Mouse (Mus musculus): ENCODE data around the gene Eno1. TPM values are rescaled to one million over a fixed set of nuclear protein-coding genes. Genes with fewer than 3 reads are reported as not detected.

The Eno1 gene
- polyA plus RNA-seq, 1 experiment from 2014 or later = 957 TPM

GRCm38 (mm10) chr4:150240381-150240886 is 3.9 kb downstream of the Eno1 start:
- ATAC-seq (replicated peaks) = no peak

DNA sequence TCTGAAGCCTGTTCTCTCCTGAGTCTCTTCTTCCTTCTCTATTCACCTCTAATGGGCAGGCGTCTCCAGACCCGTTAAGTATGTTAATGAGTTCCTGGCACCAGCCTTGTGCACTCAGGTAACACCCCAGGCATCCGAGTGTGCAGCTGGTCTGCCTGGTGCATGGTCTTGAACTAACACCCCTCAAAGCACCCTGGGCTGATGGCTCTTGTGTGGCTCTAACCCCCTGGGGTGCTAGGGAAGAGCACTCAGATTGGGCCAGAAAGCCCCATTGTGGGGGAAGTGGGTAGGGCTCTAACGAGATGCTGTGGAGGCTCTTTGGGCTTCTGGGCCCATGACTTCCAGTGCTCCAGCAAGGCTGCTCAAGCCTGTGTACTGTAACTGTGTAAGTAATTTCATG is 5.2 kb downstream of the Eno1 start:
- peaks cover 53% of the 10 kb centered on the region for H3K36me3 ChIP-seq
- no peak overlapping the region for H3K4me2 ChIP-seq (replicated peaks)
- H3K4me1 ChIP-seq = peaks cover 37% of the 10 kb centered on the region
- no peak overlapping the region for H3K9ac ChIP-seq (replicated peaks)
- H3K27ac ChIP-seq (replicated peaks) = no peak overlapping the region
- no peaks in the 10 kb centered on the region for H3K9me3 ChIP-seq
- WGBS = 21% methylated on average over 4 of the region's 4 CpGs
- no peaks in the 10 kb centered on the region for H3K27me3 ChIP-seq
- no peak overlapping the region for H3K4me3 ChIP-seq
- ATAC-seq (replicated peaks) = no peak

More at GRCm38 (mm10) chr4:150240381-150240886, 3.9 kb downstream of the Eno1 start:
- H3K27ac ChIP-seq (replicated peaks) = no peak overlapping the region
- WGBS = 77% methylated on average over 1 of the region's 1 CpGs
- H3K27me3 ChIP-seq = no peaks in the 10 kb centered on the region
- no peak overlapping the region for H3K9ac ChIP-seq (replicated peaks)
- H3K36me3 ChIP-seq = peaks cover 41% of the 10 kb centered on the region
- H3K4me2 ChIP-seq (replicated peaks) = no peak overlapping the region
- H3K4me3 ChIP-seq = no peak overlapping the region
- no peaks in the 10 kb centered on the region for H3K9me3 ChIP-seq
- H3K4me1 ChIP-seq = peaks cover 37% of the 10 kb centered on the region

DNA sequence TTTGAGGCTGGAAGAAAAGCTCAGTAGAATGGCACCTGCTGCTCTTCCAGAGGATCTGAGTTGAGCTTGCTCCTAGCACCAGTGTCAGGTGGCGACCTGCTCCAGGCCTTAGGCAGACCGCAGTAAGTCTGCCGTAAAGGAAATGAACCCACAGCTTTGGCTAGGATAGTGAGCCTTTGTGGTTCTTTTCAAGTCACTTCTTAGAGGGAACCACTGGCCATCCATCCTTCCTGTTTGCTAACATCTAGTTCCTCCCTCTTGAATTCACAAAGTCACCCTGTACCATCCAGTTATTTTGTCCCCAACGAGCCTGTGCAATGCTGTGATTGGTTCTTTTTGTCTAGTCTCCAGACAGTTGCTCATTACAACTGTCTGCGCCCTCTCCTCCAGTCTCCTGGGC is 6.2 kb downstream of the Eno1 start:
- Histone ChIP-seq H3K27ac (replicated peaks) (no peak overlapping the region), H3K9ac (replicated peaks) (no peak overlapping the region), H3K27me3 (no peaks in the 10 kb centered on the region), H3K4me1 (peaks cover 34% of the 10 kb centered on the region), H3K36me3 (peaks cover 63% of the 10 kb centered on the region), H3K4me3 (no peak overlapping the region), H3K4me2 (replicated peaks) (no peak overlapping the region), H3K9me3 (no peaks in the 10 kb centered on the region)
- WGBS = 83% methylated on average over 5 of the region's 5 CpGs
- ATAC-seq (replicated peaks) = no peak

GRCm38 (mm10) chr4:150245876-150246275 is 9.4 kb downstream of the Eno1 start:
- Histone ChIP-seq H3K4me3 (no peak overlapping the region), H3K9me3 (no peaks in the 10 kb centered on the region), H3K36me3 (peaks cover 81% of the 10 kb centered on the region), H3K27ac (replicated peaks) (no peak overlapping the region), H3K9ac (replicated peaks) (no peak overlapping the region), H3K27me3 (no peaks in the 10 kb centered on the region), H3K4me1 (peaks cover 18% of the 10 kb centered on the region), H3K4me2 (replicated peaks) (no peak overlapping the region)
- 67% methylated on average over 2 of the region's 2 CpGs for WGBS
- no peak for ATAC-seq (replicated peaks)

DNA sequence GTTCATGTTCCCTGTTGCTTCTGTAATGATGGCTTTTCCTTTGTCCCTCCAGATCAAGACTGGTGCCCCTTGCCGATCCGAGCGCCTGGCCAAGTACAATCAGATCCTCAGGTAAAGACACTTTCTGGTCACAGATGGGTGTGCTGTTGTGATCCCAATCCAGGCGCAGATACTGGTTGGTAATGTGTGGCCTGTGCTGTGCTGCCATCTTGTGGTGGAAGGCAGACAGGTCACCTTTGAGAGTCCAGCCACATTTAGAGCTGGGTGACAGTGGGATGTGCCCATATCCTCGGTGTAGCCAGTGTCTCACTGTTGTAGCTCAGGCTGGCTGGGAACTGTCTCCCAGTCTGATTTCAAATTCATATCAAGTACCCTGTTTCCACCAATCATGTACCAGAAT is 11.5 kb downstream of the Eno1 start:
- peak; percentile 57 for ATAC-seq (replicated peaks)

DNA sequence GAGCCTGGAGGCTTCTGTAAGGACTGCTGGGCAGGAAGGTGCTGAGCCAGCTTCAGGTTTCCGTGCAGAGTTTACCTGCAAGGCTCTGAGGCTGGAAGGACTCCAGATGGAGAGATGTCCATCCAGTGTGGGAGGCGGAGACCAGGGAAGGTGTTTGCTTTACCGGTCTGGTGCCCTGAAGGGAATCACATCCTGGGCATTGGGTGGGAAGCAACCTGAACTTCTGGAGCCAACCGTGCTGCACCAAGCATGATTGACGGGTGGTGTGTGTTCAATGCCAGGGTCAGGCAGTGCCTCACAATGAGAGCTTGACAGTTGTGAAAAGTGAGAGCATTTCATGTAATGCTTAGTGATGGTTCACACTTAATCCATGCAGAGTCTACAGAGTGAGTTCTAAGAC is 12.4 kb downstream of the Eno1 start:
- 80% methylated on average over 5 of the region's 5 CpGs for WGBS
- no peaks in the 10 kb centered on the region for H3K27me3 ChIP-seq
- H3K4me3 ChIP-seq = no peak overlapping the region
- H3K36me3 ChIP-seq = peaks cover 52% of the 10 kb centered on the region
- H3K9me3 ChIP-seq = no peaks in the 10 kb centered on the region
- H3K4me1 ChIP-seq = peaks cover 21% of the 10 kb centered on the region
- no peak overlapping the region for H3K9ac ChIP-seq (replicated peaks)
- no peak overlapping the region for H3K27ac ChIP-seq (replicated peaks)
- ATAC-seq (replicated peaks) = no peak
- no peak overlapping the region for H3K4me2 ChIP-seq (replicated peaks)

More for the DNA sequence above, 11.5 kb downstream of the Eno1 start:
- Histone ChIP-seq H3K4me3 (no peak overlapping the region), H3K4me1 (peaks cover 21% of the 10 kb centered on the region), H3K9ac (replicated peaks) (no peak overlapping the region), H3K4me2 (replicated peaks) (no peak overlapping the region), H3K27me3 (no peaks in the 10 kb centered on the region), H3K27ac (replicated peaks) (no peak overlapping the region), H3K36me3 (peaks cover 61% of the 10 kb centered on the region), H3K9me3 (no peaks in the 10 kb centered on the region)
- 60% methylated on average over 5 of the region's 5 CpGs for WGBS

DNA sequence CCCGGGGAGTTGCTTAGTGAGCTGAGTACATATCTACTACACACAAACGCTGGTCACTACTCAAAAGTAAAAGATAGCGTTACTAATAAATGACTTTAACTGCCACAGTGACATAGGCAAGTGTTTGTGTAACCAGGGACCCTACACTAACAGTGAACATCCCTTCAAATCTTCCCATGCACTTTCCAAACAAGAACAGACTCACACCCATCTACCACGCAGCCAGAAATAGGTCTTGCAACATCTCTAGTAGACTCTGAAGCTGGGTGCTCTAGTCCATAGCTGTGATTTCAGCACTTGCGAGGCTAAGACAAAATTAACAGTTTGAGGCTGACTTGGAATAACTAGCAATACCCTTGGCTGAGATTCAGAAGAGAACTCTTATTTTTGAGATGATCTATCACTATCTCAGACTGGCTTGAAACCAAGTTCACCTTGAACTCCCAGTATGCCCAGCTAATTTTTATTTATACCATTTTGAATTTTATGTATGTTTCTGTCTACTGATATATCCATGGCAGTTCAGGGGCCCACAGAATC is 13.3 kb downstream of the Eno1 start:
- Histone ChIP-seq H3K27ac (replicated peaks) (peak overlapping the region; percentile 83; the same call in 1 of the 2 replicates), H3K9me3 (no peaks in the 10 kb centered on the region), H3K27me3 (no peaks in the 10 kb centered on the region), H3K4me2 (replicated peaks) (no peak overlapping the region), H3K36me3 (peaks cover 44% of the 10 kb centered on the region), H3K9ac (replicated peaks) (no peak overlapping the region), H3K4me3 (no peak overlapping the region), H3K4me1 (peaks cover 21% of the 10 kb centered on the region)
- ATAC-seq (replicated peaks) = no peak
- 81% methylated on average over 5 of the region's 5 CpGs for WGBS

DNA sequence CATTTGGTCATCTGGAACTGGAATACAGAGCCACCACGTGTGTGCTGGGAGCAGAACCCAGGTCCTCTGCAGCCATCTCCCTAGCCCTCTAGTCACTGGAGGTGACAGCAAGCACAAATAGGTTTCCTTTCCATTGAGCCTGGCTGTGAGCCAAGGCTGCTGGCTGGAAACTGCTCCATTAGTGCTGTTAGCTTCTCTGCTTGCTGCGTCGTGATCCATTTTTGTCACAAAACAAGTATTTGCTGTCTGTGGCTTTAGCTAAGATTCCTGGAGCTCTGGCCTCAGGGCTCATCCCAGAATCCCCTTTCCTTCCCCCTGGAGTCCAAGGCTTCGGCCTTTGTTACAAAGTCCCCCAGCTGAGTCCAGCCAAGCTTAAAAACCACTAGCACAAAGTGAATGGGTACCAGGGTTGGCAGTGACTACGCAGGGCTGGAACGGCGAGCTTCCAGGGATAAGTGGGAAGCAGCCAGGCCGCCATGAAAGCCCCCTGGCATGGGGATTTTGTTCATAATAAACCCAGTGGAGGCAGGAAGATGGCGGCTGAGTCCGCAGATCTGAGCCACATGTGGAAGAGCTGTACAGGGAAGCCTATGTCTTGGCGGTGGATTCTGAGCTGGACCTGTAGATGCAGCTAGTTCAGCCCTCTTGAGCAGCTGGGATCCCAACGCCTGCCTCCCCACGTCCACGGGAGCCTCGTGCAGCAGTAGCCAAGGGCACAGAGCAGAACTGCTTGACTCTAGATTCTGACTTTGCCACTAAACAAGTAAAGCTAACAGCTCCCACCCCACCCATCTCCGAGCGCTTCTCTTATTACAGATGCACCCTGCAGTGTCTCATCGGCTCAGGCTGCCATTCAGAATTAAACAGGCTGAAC is 14.3 kb downstream of the Eno1 start:
- peak overlapping the region; percentile 83 for H3K27ac ChIP-seq (replicated peaks)
- H3K9ac ChIP-seq (replicated peaks) = 0 out of 2 replicates have a peak overlapping the region, but pooled peaks have one; percentile 4
- H3K27me3 ChIP-seq = no peaks in the 10 kb centered on the region
- H3K36me3 ChIP-seq = peaks cover 37% of the 10 kb centered on the region
- H3K4me1 ChIP-seq = peaks cover 21% of the 10 kb centered on the region
- 19% methylated on average over 18 of the region's 18 CpGs for WGBS
- peak; percentile 41 for ATAC-seq (replicated peaks)
- no peak overlapping the region for H3K4me3 ChIP-seq
- H3K9me3 ChIP-seq = no peaks in the 10 kb centered on the region
- H3K4me2 ChIP-seq (replicated peaks) = peak overlapping the region; percentile 17

DNA sequence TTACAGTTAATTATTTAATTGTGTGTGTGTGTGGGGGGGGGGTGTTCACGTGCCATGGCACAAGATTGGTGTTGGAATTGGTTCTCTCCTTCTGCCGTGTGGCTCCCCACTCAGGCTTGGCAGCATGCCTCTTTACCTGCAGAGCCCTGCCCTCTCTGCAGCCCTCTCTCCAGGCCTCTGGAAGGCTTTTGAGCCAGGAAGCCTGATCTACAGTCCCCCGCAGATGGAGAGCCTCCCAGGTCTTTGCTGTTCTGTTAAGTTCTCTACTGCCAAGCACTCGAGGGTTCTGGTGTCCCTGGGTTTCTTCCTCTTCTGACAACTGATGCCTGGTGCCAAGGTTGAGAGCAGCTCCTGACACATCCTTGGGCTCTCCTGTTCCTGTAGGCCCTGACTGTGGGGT is 17.9 kb downstream of the Eno1 start:
- no peaks in the 10 kb centered on the region for H3K9me3 ChIP-seq
- peaks cover 40% of the 10 kb centered on the region for H3K4me1 ChIP-seq

DNA sequence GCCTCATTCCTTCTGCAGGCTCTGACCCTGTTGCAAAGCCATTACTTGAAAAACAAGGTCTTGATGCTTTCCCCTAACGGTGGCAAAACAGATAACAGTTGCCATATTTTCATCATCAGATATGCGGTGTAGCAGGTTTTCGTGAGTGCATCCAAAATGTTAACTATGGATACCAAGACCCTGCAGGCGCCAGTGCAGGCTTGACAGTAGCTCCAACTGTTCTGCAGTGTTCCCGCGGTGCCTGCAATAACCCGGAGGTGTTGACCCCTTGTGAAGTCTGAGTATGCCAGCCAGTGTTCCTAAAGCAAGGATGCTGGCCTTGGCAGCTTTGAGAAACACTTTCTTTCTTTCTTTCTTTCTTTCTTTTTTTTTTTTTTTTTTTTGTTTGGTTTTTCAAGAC is 18.7 kb downstream of the Eno1 start:
- Histone ChIP-seq H3K9me3 (no peaks in the 10 kb centered on the region), H3K4me1 (peaks cover 37% of the 10 kb centered on the region), H3K27me3 (no peaks in the 10 kb centered on the region), H3K9ac (replicated peaks) (no peak overlapping the region), H3K4me3 (no peak overlapping the region), H3K27ac (replicated peaks) (no peak overlapping the region), H3K36me3 (no peaks in the 10 kb centered on the region), H3K4me2 (replicated peaks) (no peak overlapping the region)
- no peak for ATAC-seq (replicated peaks)
- WGBS = 77% methylated on average over 7 of the region's 7 CpGs

More for the DNA sequence above, 17.9 kb downstream of the Eno1 start:
- 0 out of 2 replicates have a peak overlapping the region, but pooled peaks have one; percentile 9 for H3K27ac ChIP-seq (replicated peaks)
- H3K4me3 ChIP-seq = no peak overlapping the region
- no peak overlapping the region for H3K9ac ChIP-seq (replicated peaks)
- no peak for ATAC-seq (replicated peaks)
- H3K36me3 ChIP-seq = peaks cover 5% of the 10 kb centered on the region
- WGBS = 53% methylated on average over 4 of the region's 4 CpGs
- no peak overlapping the region for H3K4me2 ChIP-seq (replicated peaks)
- H3K27me3 ChIP-seq = no peaks in the 10 kb centered on the region

GRCm38 (mm10) chr4:150257252-150258204 is 21.0 kb downstream of the Eno1 start:
- WGBS = 33% methylated on average over 20 of the region's 20 CpGs
- H3K9me3 ChIP-seq = no peaks in the 10 kb centered on the region

More at GRCm38 (mm10) chr4:150257252-150258204, 21.0 kb downstream of the Eno1 start:
- peak; percentile 64 for ATAC-seq (replicated peaks)
- no peak overlapping the region for H3K4me3 ChIP-seq
- H3K27me3 ChIP-seq = no peaks in the 10 kb centered on the region
- H3K36me3 ChIP-seq = no peaks in the 10 kb centered on the region
- 0 out of 2 replicates have a peak overlapping the region, but pooled peaks have one; percentile 8 for H3K4me2 ChIP-seq (replicated peaks)
- H3K9ac ChIP-seq (replicated peaks) = peak overlapping the region; percentile 27; the same call in 1 of the 2 replicates
- H3K27ac ChIP-seq (replicated peaks) = peak overlapping the region; percentile 76
- H3K4me1 ChIP-seq = peaks cover 19% of the 10 kb centered on the region
